Mouse (Mus musculus): ENCODE data around the gene Nectin2.

DNA sequence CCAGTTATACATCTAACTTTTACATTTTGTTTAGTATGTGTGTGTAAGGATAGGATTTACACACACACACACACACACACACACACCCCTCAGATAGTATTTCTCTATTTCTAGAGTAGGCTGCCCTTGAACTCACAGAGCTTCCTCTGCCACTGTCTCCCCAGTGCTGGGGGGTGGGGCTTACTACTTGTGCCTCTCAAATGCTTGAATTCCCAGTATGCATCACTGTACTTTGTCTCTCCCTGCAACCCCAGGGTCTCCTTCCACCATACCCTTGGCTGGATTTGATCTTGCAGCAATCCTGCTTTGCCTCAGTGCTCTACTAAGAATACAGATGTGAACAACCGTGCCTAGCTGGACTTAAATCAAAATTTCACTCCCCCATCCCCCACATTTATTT is 3.8 kb upstream of the Nectin2 start:
- TF ChIP-seq POLR2A (IDR thresholded peaks at IDR 0.05; ENCODE audit: control insufficient read depth, low read depth, low read length) (no peak), CTCF (IDR thresholded peaks at IDR 0.05; ENCODE audit: control insufficient read depth, insufficient read depth, insufficient replicate concordance, low read depth, low read length) (no peak)

Data from testis, adult 2 months (tissue).